Comparison of ENCODE assay signal across 8 mouse cellular contexts in genomic region chr5:31054261-31055215, GRCm38 (mm10). TPM values are rescaled to one million over a fixed set of nuclear protein-coding genes. Genes with fewer than 3 reads are reported as not detected.
DNase-seq lines count a peak whose midpoint lies in the region; ATAC-seq lines count a peak whose summit lies in the region.

Cad (plus strand) TSS chr5:31054780.

- peak within 1 kb of the TSS; percentile 49 for H3K4me3 ChIP-seq in intestine, embryonic 14.5 days (ENCODE audit: low read depth, low read length)

- H3K36me3 ChIP-seq in intestine, embryonic 14.5 days (ENCODE audit: control insufficient read depth, insufficient read depth, low read length) = peaks cover 32% of the 10 kb centered on the region

- intact Hi-C loops in left cerebral cortex, postnatal 14 days (cut with DNase I) = no loop called here

- peak within 1 kb of the TSS; percentile 66; the same call in 1 of the 2 replicates for H3K27ac ChIP-seq in intestine, embryonic 14.5 days (ENCODE audit: low read depth)

- H3K4me1 ChIP-seq in intestine, embryonic 14.5 days (replicated peaks; ENCODE audit: control insufficient read depth, insufficient read depth, low read length) = peaks cover 6% of the 10 kb centered on the region; the same call in 1 of the 2 replicates

- H3K27me3 ChIP-seq in intestine, embryonic 14.5 days (replicated peaks; ENCODE audit: control insufficient read depth, insufficient read depth, low read length) = no peaks in the 10 kb centered on the region

- WGBS in intestine, embryonic 14.5 days = under 1% methylated on average over 64 of the region's 64 CpGs

- no peaks in the 10 kb centered on the region for H3K9me3 ChIP-seq in intestine, embryonic 14.5 days (ENCODE audit: control insufficient read depth, low read length)

- H3K9ac ChIP-seq in intestine, embryonic 14.5 days (ENCODE audit: low read length) = peak within 1 kb of the TSS; percentile 79

- peak; percentile 96 to 98 for DNase-seq in adrenal gland, adult (ENCODE audit: inconsistent age in 2 of 2, low spot score in 1 of 2)
- DNase-seq in embryo, embryonic 10.5 days (ENCODE audit: low spot score) = peak; percentile 94
- peak; percentile 95 for DNase-seq in gastrocnemius, postnatal 25 days
- DNase-seq in intestine, embryonic 14.5 days (ENCODE audit: low spot score) = peak; percentile 97
- DNase-seq in left cerebral cortex, postnatal 14 days (ENCODE audit: low spot score in 2 of 2) = peak; percentile 92 to 94
- DNase-seq in mesoderm, embryonic 11.5 days (ENCODE audit: low read depth, low spot score) = peak; percentile 93
- DNase-seq in right cerebral cortex, postnatal 36 days (ENCODE audit: low spot score in 2 of 2) = peak; percentile 91 to 94
- peak; percentile 94 for DNase-seq in yolk sac, embryonic 10.5 days (ENCODE audit: low spot score)

- ATAC-seq in intestine, embryonic 14.5 days (replicated peaks; ENCODE audit: low FRiP score, low TSS enrichment, low read depth) = peak; percentile 96

- peak within 1 kb of the TSS; percentile 86 for H3K4me2 ChIP-seq in intestine, embryonic 14.5 days (ENCODE audit: low read length)

RNA-seq across cellular contexts. Expression of gene Cad, which starts in this region (rescaled TPM):
- 10 to 100 TPM; 19.3 to 25.1 TPM for total RNA-seq in gastrocnemius, postnatal 25 days (2021)
- 31.2 and 32.4 TPM in 2 replicates for polyA plus RNA-seq in intestine, embryonic 14.5 days (2014; fragmentation: Nextera tagmentation; extraction: Ambion mirVana)
- 10 to 100 TPM; 17.9 to 19.4 TPM for total RNA-seq in left cerebral cortex, postnatal 14 days (2021)

Comparison
In these comparisons a context has a peak if more than half of its experiments do, and no peak if none do; other contexts are left out.
1. Peak in every context shown above with its lines: DNase-seq, ATAC-seq, H3K4me3 ChIP-seq and H3K27ac ChIP-seq.